Mouse (Mus musculus): ENCODE measurements at regions not wholly inside any gene's neighbourhood (a gene's known extent, or its start where the extent isn't known, plus 50 kb on each side); places are given as distances from the start of the nearest gene placed in this dataset.

- no peak for DNase-seq
These were observed 75.6 kb upstream of the Fbxl17 start for GRCm38 (mm10) chr17:63575316-63576007.

- DNase-seq = no peak
These were observed 83.1 kb upstream of the Fbxl17 start for GRCm38 (mm10) chr17:63582870-63583269.

- DNase-seq = no peak
These were observed 107.4 kb upstream of the Fbxl17 start for GRCm38 (mm10) chr17:63607021-63607751.

GRCm38 (mm10) chr17:63622726-63623125 is 122.9 kb upstream of the Fbxl17 start:
- no peak for DNase-seq

GRCm38 (mm10) chr17:63637598-63637997 is 137.8 kb upstream of the Fbxl17 start:
- DNase-seq = no peak

DNA sequence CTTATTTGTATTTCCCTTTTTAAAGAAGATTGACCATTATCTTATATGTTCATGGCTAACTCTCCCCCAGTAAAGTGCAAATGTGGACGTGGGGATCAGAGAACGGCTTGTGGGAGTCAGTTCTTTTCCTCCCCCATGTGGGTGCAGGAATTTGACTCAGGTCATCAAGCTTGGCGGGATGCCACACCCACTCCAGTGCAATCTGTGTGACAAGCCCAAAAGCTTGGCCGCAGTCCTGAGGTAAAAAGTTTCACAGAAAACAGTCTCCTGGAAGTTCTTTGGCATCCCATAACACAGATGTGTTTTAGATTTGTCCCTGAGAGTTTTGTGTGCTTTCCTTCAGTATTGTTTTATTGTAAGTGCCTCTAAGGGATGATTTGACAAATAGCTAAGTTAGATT is 144.6 kb upstream of the Fbxl17 start:
- no peak for DNase-seq

- DNase-seq = no peak
These were observed 157.9 kb upstream of the Fbxl17 start for GRCm38 (mm10) chr17:63657687-63658086.

GRCm38 (mm10) chr17:63660841-63661481 is 161.1 kb upstream of the Fbxl17 start:
- DNase-seq = no peak

DNA sequence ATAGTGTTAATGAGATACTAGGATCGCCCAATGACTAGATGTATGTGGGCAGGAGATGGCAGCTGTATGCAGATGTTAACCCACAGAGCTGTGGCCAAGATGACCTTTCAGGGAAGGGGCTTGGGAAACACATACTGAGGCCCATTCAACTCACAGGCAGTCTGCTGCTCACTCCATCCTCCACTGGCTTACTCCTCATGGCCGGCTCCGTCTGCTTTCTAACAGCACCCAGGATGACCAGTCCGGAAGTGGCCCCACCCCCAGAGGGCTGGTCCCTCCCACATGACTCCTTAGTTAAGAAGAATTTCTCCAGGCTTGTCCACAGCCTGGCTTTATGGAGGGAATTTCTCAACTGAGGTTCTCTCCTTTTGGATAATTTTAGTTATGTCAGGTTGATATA is 161.8 kb upstream of the Fbxl17 start:
- no peak for DNase-seq

GRCm38 (mm10) chr17:63662251-63662650 is 162.4 kb upstream of the Fbxl17 start:
- no peak for DNase-seq

- no peak for DNase-seq
These were observed 177.0 kb upstream of the Fbxl17 start for GRCm38 (mm10) chr17:63676791-63677190.

DNA sequence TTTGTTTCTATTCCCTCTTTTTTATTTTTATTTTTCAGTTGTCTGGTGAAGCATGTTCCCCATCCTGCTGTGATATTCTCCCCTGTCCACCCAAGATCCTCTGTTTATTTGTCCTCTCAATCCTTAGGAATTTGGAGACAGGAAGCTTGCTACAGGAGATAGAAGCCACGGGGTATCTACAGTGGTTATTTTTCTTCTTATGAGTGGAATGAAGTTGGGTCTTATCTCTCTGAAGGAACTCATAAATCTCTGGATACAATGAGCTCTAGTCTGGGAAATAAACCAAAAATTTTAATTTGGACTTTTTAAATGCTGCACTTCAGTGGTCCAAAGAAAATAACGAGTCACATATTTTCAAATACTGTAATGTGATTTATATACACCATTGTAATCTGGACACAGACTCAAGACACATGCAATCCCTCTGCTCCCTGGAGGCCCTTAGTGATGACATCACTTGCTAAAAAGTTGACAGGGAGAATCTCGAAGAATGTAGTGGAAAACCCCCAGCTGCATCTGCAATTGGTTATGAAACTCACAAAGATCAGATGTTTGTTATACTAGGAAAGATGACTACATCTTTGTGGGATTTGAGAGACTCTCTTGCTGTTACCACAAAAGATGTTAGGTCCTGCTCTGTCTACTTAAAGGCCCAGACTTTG is 178.3 kb upstream of the Fbxl17 start:
- DNase-seq = no peak

DNA sequence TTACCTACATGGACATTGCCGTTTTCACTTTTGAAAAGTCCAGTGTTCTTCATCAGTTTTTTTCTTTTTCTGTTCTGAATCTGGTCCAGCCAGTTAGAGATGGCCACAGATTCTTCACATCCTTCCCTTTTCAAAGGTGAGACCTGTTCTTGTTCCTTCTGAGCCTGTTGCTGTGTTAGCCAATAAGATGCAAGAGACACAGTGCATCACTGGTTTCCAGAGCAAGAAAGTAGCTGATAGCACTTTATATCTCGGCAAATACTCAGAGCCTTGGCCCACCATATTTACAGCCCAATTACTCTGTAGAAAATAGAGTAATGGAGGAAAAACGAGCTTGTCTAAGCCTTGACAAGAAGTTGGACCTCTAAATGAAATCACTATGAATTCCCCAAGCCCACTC is 180.7 kb upstream of the Fbxl17 start:
- no peak for DNase-seq

GRCm38 (mm10) chr17:63683345-63683744 is 179.5 kb upstream of the Fer start:
- DNase-seq = no peak

- no peak for DNase-seq
These were observed 178.8 kb upstream of the Fer start for GRCm38 (mm10) chr17:63684026-63684425.

GRCm38 (mm10) chr17:63685956-63686355 is 176.9 kb upstream of the Fer start:
- DNase-seq = no peak

DNA sequence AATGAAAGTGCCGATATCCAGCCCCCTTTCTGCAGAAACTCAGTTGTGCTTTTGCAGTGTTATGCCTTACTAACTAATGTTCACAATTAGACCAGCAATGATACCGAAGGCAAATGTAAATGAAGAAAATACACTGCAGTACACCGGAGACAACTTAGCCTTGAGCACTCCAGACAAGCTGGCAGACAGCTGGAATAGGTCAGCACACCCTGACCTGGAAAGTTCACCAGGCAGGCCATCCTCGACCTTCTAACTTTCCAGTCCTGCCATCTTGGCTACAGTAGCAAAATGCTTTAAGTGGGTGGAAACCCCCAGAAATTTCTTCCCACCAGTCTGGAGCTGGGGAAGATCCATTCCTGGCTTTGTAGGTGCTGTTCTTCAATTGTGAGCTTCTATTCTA is 176.5 kb upstream of the Fer start:
- DNase-seq = no peak

- DNase-seq = no peak
These were observed 173.6 kb upstream of the Fer start for GRCm38 (mm10) chr17:63689291-63689690.

DNA sequence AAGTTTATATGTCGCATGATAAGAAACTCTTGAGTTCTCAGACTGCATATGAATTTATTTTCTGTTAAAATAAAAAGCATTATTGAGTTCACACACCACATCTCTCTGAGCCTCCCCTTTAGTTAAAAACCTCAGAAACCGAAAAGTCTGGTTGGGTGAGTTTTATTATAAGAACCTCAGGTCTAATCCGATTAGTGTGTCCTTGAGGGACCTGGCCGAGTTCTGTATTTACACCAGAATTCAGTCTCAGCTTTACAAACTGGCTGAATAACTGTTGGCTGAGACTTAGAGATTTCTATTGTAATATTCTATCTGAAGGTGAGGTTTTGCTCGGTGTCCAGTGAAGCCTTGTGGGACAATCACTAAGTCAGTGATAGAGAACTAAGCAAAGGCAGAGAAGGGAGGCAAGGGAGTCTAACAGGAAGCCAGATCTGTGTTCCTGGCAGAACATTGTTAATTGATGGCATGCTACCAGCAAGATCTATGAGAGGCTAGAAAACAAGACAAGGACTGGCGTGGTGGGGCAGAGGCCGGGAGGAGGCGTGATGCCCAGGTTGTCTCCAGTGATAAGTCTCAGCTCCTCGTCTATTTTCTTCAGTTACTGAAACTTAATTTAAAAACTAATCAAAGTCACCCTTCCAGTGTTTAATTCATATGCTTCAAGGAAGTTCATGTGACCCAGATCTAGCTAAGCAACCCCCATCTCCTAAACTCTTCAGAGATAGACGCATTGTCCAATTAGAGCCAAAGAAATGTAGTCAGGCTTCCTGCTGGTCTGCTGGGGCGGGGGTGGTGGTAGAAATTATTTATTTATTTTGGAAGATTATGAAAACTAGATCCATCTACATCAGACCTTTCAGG is 171.8 kb upstream of the Fer start:
- DNase-seq = no peak

- DNase-seq = no peak
These were observed 171.2 kb upstream of the Fer start for GRCm38 (mm10) chr17:63691690-63691968.

GRCm38 (mm10) chr17:63693274-63693673 is 169.6 kb upstream of the Fer start:
- DNase-seq = no peak

GRCm38 (mm10) chr17:63699537-63699936 is 163.3 kb upstream of the Fer start:
- no peak for DNase-seq

DNA sequence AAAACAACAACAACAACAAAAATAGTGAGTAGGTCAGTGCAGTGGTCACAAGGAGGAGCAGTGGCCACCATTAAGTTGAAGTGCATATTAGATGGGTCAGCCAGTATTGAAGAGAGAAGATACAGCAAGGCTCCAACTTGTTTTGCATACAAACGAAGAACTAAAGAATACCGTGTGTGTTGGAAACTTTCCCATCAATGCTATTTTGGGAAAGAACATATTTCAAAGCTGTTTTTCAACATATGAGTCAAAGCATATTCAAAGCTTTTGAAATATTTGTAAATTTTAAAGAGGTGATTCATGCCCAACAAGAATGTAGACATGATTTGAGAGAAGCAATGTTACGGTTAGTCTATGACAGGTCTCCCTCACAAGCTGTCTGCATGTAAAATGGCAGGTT is 157.9 kb upstream of the Fer start:
- DNase-seq = no peak
